Mouse (Mus musculus) thymus, postnatal 36 days (tissue): ENCODE data around the gene Btg1.

Experiments
- DNase-seq, 2 experiments: peaks; one replicate each; pipeline ENCODE4 v3.0.0; 2022; ENCODE audit warnings: mixed read lengths in 2 of 2

Btg1 gene

GRCm38 (mm10) chr10:96616709-96617116, at the start of gene Btg1:
Btg1 (plus strand) TSS chr10:96617006.
- peak; percentile 100 for DNase-seq

GRCm38 (mm10) chr10:96569469-96569868, 47.3 kb upstream of the Btg1 start:
- DNase-seq = no peak

GRCm38 (mm10) chr10:96571176-96571575, 45.6 kb upstream of the Btg1 start:
- DNase-seq = no peak

GRCm38 (mm10) chr10:96574786-96575185, 42.0 kb upstream of the Btg1 start:
- DNase-seq = no peak

- DNase-seq = peak in 1 of 2 experiments; percentile 22
These were observed 41.5 kb upstream of the Btg1 start for GRCm38 (mm10) chr10:96575338-96575737.

- no peak for DNase-seq
These were observed 37.9 kb upstream of the Btg1 start for GRCm38 (mm10) chr10:96578924-96579323.

GRCm38 (mm10) chr10:96579436-96579835, 37.4 kb upstream of the Btg1 start:
- DNase-seq = no peak

- DNase-seq = no peak
These were observed 36.6 kb upstream of the Btg1 start for GRCm38 (mm10) chr10:96580246-96580645.

GRCm38 (mm10) chr10:96581232-96581631, 35.6 kb upstream of the Btg1 start:
- DNase-seq = no peak

- no peak for DNase-seq
These were observed 30.5 kb upstream of the Btg1 start for GRCm38 (mm10) chr10:96586191-96586880.

- no peak for DNase-seq
These were observed 30.0 kb upstream of the Btg1 start for GRCm38 (mm10) chr10:96586881-96587217.

- DNase-seq = no peak
These were observed 28.6 kb upstream of the Btg1 start for GRCm38 (mm10) chr10:96588233-96588632.

GRCm38 (mm10) chr10:96589781-96590180, 27.0 kb upstream of the Btg1 start:
- no peak for DNase-seq

- no peak for DNase-seq
These were observed 24.7 kb upstream of the Btg1 start for GRCm38 (mm10) chr10:96592089-96592488.

- no peak for DNase-seq
These were observed 21.2 kb upstream of the Btg1 start for GRCm38 (mm10) chr10:96595435-96596132.

GRCm38 (mm10) chr10:96596411-96596810, 20.4 kb upstream of the Btg1 start:
- DNase-seq = no peak

- no peak for DNase-seq
These were observed 17.2 kb upstream of the Btg1 start for GRCm38 (mm10) chr10:96599641-96600040.

- no peak for DNase-seq
These were observed 15.1 kb upstream of the Btg1 start for GRCm38 (mm10) chr10:96601670-96602069.

- no peak for DNase-seq
These were observed 14.5 kb upstream of the Btg1 start for GRCm38 (mm10) chr10:96602339-96602738.

- no peak for DNase-seq
These were observed 11.6 kb upstream of the Btg1 start for GRCm38 (mm10) chr10:96605168-96605567.

GRCm38 (mm10) chr10:96605856-96606255, 10.9 kb upstream of the Btg1 start:
- no peak for DNase-seq

GRCm38 (mm10) chr10:96607617-96608185, 9.1 kb upstream of the Btg1 start:
- no peak for DNase-seq

GRCm38 (mm10) chr10:96609356-96610345, 7.2 kb upstream of the Btg1 start:
- DNase-seq = no peak
